Mouse (Mus musculus) thymus, adult 2 months (tissue): ENCODE measurements around the gene Acss1.

ENCODE experiments used
- CTCF ChIP-seq: fragments of 200-500 bp; IDR thresholded peaks from 2 replicates; pipeline ENCODE4 v1.5.1; 2012; ENCODE audit warnings: mild to moderate bottlenecking, control low read depth, low read length, moderate library complexity, borderline replicate concordance; ENCODE audit not compliant: control insufficient read depth, poor library complexity, insufficient read depth; ENCODE audit errors: extremely low read depth
- POLR2A ChIP-seq: fragments of 200-500 bp; IDR thresholded peaks from 2 replicates; pipeline ENCODE4 v1.6.1; 2012; ENCODE audit warnings: mild to moderate bottlenecking, low read length, control low read depth, moderate library complexity; ENCODE audit not compliant: control insufficient read depth, poor library complexity, insufficient read depth; ENCODE audit errors: extremely low read depth

GRCm38 (mm10) chr2:150629255-150629654 is 39.0 kb downstream of the Acss1 start:
- TF ChIP-seq CTCF, result no peak
- no peak for TF ChIP-seq POLR2A
